Mouse (Mus musculus) bone marrow, adult 2 months (tissue): ENCODE results near the gene Rps6ka1. TPM values are rescaled to one million over a fixed set of nuclear protein-coding genes. Genes with fewer than 3 reads are reported as not detected.

Experiments used
- H3K27ac ChIP-seq: fragments of 200-500 bp; 2 replicates; pipeline ENCODE4 v1.5.1; 2012; ENCODE audit warnings: low read depth, mild to moderate bottlenecking, control low read depth, inconsistent platforms, low read length; ENCODE audit not compliant: control insufficient read depth, poor library complexity, insufficient read depth
- H3K4me1 ChIP-seq: fragments of 200-500 bp; 2 replicates; pipeline ENCODE4 v1.6.1; 2011; ENCODE audit warnings: low read length; ENCODE audit not compliant: control insufficient read depth, insufficient read depth
- H3K4me3 ChIP-seq: fragments of 200-500 bp; replicated peaks from 2 replicates; pipeline ENCODE3; 2011; ENCODE audit warnings: mild to moderate bottlenecking, low read depth, low read length, control low read depth; ENCODE audit not compliant: control insufficient read depth
- CTCF ChIP-seq: fragments of 200-500 bp; IDR thresholded peaks from 2 replicates; pipeline ENCODE4 v1.5.1; 2011; ENCODE audit warnings: low read length, control low read depth; ENCODE audit not compliant: control insufficient read depth, insufficient read depth
- POLR2A ChIP-seq: fragments of 200-500 bp; IDR thresholded peaks from 2 replicates; pipeline ENCODE4 v1.6.1; 2011; ENCODE audit warnings: low read depth, mild to moderate bottlenecking, control low read depth, low read length, borderline replicate concordance; ENCODE audit not compliant: control insufficient read depth
- WGBS: fragments of 180-500 bp; shearing (Covaris S2); methylation state at CpG from one replicate; pipeline ENCODE4 v1.1.7; 2018; 5-methylcytosine and 5-hydroxymethylcytosine counted together
- polyA plus RNA-seq: library from polyadenylated mRNA; stranded (reverse); fragments of >200 nt; gene quantifications from 2 replicates; pipeline ENCODE4 v1.2.4, GENCODE M21; 2011; ENCODE audit warnings: low replicate concordance; ENCODE audit not compliant: missing spikeins, insufficient read depth, insufficient read length

Gene Rps6ka1
- polyA plus RNA-seq, 1 experiment = 79.3 TPM

GRCm38 (mm10) chr4:133804401-133805263, 83.0 kb downstream of the Rps6ka1 start:
- Histone ChIP-seq H3K4me3 (no peak overlapping the region), H3K27ac (peak overlapping the region; percentile 87), H3K4me1 (peaks cover 4% of the 10 kb centered on the region)
- TF ChIP-seq CTCF (peak; percentile 11; the same call in 1 of the 2 replicates), POLR2A (no peak)
- WGBS = 13% methylated on average over 15 of the region's 15 CpGs

- Histone ChIP-seq H3K27ac (no peak overlapping the region), H3K4me1 (peaks cover 4% of the 10 kb centered on the region), H3K4me3 (no peak overlapping the region)
- 47% methylated on average over 4 of the region's 6 CpGs for WGBS
- no peak for TF ChIP-seq CTCF
- TF ChIP-seq POLR2A = no peak
These were observed 87.0 kb downstream of the Rps6ka1 start for GRCm38 (mm10) chr4:133800589-133800988.

Other genes with a start within 250 kb of the Rps6ka1 start
- gene Zdhhc18, start 237.6 kb downstream of the Rps6ka1 start, polyA plus RNA-seq = 23.6 and 39.6 TPM in 2 replicates
- gene Pigv, start 215.2 kb downstream of the Rps6ka1 start, polyA plus RNA-seq = 2.8 and 10.4 TPM in 2 replicates
- gene Arid1a, start 131.0 kb downstream of the Rps6ka1 start, polyA plus RNA-seq = 38.2 and 76.0 TPM in 2 replicates
- gene Hmgn2, start 80.9 kb upstream of the Rps6ka1 start, polyA plus RNA-seq = 320 and 322 TPM in 2 replicates
- gene Dhdds, start 113.1 kb upstream of the Rps6ka1 start, polyA plus RNA-seq = 20.6 and 30.2 TPM in 2 replicates
- 3.6 and 29.6 TPM in 2 replicates for gene Lin28a, start 131.0 kb upstream of the Rps6ka1 start, polyA plus RNA-seq
- gene Zfp683, start 166.0 kb upstream of the Rps6ka1 start, polyA plus RNA-seq = 1.0 TPM in 1 of 2 replicates, not detected in the other
- 4.6 TPM in 1 of 2 replicates, not detected in the other for gene Crybg2, start 173.0 kb upstream of the Rps6ka1 start, polyA plus RNA-seq
- gene Cd52, start 207.3 kb upstream of the Rps6ka1 start, polyA plus RNA-seq = 270 and 801 TPM in 2 replicates
- 3.3 and 13.7 TPM in 2 replicates for gene Ubxn11, start 214.8 kb upstream of the Rps6ka1 start, polyA plus RNA-seq
- gene Sh3bgrl3, start 241.0 kb upstream of the Rps6ka1 start, polyA plus RNA-seq = 299 and 416 TPM in 2 replicates